Mouse (Mus musculus) kidney, embryonic 16.5 days (tissue): ENCODE measurements around the gene Traf2. TPM values are rescaled to one million over a fixed set of nuclear protein-coding genes. Genes with fewer than 3 reads are reported as not detected.
A peak's percentile ranks its signal among the peaks of the same experiment; 100 is the strongest.

Source experiments
- ATAC-seq: fragments of 200-750 bp; cut with Nextera tagmentation; 2 replicates; pipeline ENCODE4 v1.8.0; 2017; ENCODE audit warnings: moderate TSS enrichment; ENCODE audit not compliant: low FRiP score, low TSS enrichment
- H3K27ac ChIP-seq: fragments of 300-500 bp; sonication (generic); 2 replicates; pipeline ENCODE4 v1.5.1; 2014; ENCODE audit warnings: low read length
- H3K27me3 ChIP-seq: fragments of 300-500 bp; sonication (generic); 2 replicates; pipeline ENCODE4 v1.6.1; 2014; ENCODE audit warnings: low read length, control low read depth, mixed read lengths; ENCODE audit not compliant: insufficient read depth
- H3K36me3 ChIP-seq: fragments of 300-500 bp; sonication (generic); 2 replicates; pipeline ENCODE4 v1.6.1; 2014; ENCODE audit warnings: low read length, control low read depth, mixed read lengths; ENCODE audit not compliant: insufficient read depth
- H3K4me1 ChIP-seq: fragments of 300-500 bp; sonication (generic); 2 replicates; pipeline ENCODE4 v1.6.1; 2014; ENCODE audit warnings: low read length, control low read depth, mixed read lengths; ENCODE audit not compliant: insufficient read depth
- H3K4me2 ChIP-seq: fragments of 300-500 bp; sonication (generic); replicated peaks from 2 replicates; pipeline ENCODE4 v1.6.1; 2014; ENCODE audit warnings: low read depth, low read length
- H3K4me3 ChIP-seq: fragments of 300-500 bp; sonication (generic); 2 replicates; pipeline ENCODE4 v1.5.1; 2014; ENCODE audit warnings: mild to moderate bottlenecking, low read length
- H3K9ac ChIP-seq: fragments of 300-500 bp; sonication (generic); replicated peaks from 2 replicates; pipeline ENCODE4 v1.6.1; 2014; ENCODE audit warnings: low read length
- H3K9me3 ChIP-seq: fragments of 300-500 bp; sonication (generic); 2 replicates; pipeline ENCODE4 v1.6.1; 2016; ENCODE audit warnings: low read length, control low read depth
- WGBS: fragments of 180-500 bp; shearing (Covaris S2); extraction: QIAGEN DNeasy Blood & Tissue Kit; methylation state at CpG from one replicate; pipeline ENCODE4 v1.1.7; 2014; 5-methylcytosine and 5-hydroxymethylcytosine counted together
- polyA plus RNA-seq: library from polyadenylated mRNA; unstranded; fragments of >200 nt; fragmentation: Nextera tagmentation; extraction: Ambion mirVana; gene quantifications from 2 replicates; pipeline ENCODE4 v1.2.1, GENCODE M21; 2015

Gene Traf2
- polyA plus RNA-seq, 1 experiment from 2014 or later: 43.6 TPM

GRCm38 (mm10) chr2:25482969-25483368, 63.8 kb downstream of the Traf2 start:
- Histone ChIP-seq H3K9me3 (no peaks in the 10 kb centered on the region), H3K4me2 (no peak overlapping the region), H3K9ac (no peak overlapping the region), H3K36me3 (no peaks in the 10 kb centered on the region), H3K27ac (no peak overlapping the region), H3K4me3 (no peak overlapping the region), H3K27me3 (no peaks in the 10 kb centered on the region), H3K4me1 (no peaks in the 10 kb centered on the region)
- WGBS: 26% methylated on average over 7 of the region's 7 CpGs
- no peak for ATAC-seq

- Histone ChIP-seq H3K9ac (no peak overlapping the region), H3K36me3 (no peaks in the 10 kb centered on the region), H3K27me3 (no peaks in the 10 kb centered on the region), H3K4me1 (no peaks in the 10 kb centered on the region), H3K9me3 (no peaks in the 10 kb centered on the region), H3K4me2 (no peak overlapping the region), H3K27ac (no peak overlapping the region), H3K4me3 (no peak overlapping the region)
- 88% methylated on average over 1 of the region's 1 CpGs for WGBS
- no peak for ATAC-seq
Measured at GRCm38 (mm10) chr2:25480541-25480940, 66.2 kb downstream of the Traf2 start.

- no peak for ATAC-seq
- Histone ChIP-seq H3K4me1 (no peaks in the 10 kb centered on the region), H3K36me3 (no peaks in the 10 kb centered on the region), H3K9ac (no peak overlapping the region), H3K27ac (no peak overlapping the region), H3K9me3 (no peaks in the 10 kb centered on the region), H3K4me3 (no peak overlapping the region), H3K4me2 (no peak overlapping the region), H3K27me3 (no peaks in the 10 kb centered on the region)
- WGBS: 58% methylated on average over 10 of the region's 10 CpGs
Measured at GRCm38 (mm10) chr2:25479551-25480311, 67.0 kb downstream of the Traf2 start.

GRCm38 (mm10) chr2:25477967-25478675, 68.6 kb downstream of the Traf2 start:
- WGBS: 84% methylated on average over 3 of the region's 3 CpGs

GRCm38 (mm10) chr2:25477541-25477940, 69.2 kb downstream of the Traf2 start:
- Histone ChIP-seq H3K9ac (no peak overlapping the region), H3K27me3 (no peaks in the 10 kb centered on the region), H3K36me3 (no peaks in the 10 kb centered on the region), H3K4me3 (no peak overlapping the region), H3K4me1 (no peaks in the 10 kb centered on the region), H3K9me3 (no peaks in the 10 kb centered on the region), H3K27ac (no peak overlapping the region), H3K4me2 (no peak overlapping the region)
- ATAC-seq: no peak
- 89% methylated on average over 8 of the region's 8 CpGs for WGBS

More at GRCm38 (mm10) chr2:25477967-25478675, 68.6 kb downstream of the Traf2 start:
- Histone ChIP-seq H3K9me3 (no peaks in the 10 kb centered on the region), H3K4me1 (no peaks in the 10 kb centered on the region), H3K9ac (no peak overlapping the region), H3K27me3 (no peaks in the 10 kb centered on the region), H3K4me2 (no peak overlapping the region), H3K27ac (no peak overlapping the region), H3K36me3 (no peaks in the 10 kb centered on the region), H3K4me3 (no peak overlapping the region)
- ATAC-seq: no peak

GRCm38 (mm10) chr2:25472550-25472949, 74.2 kb downstream of the Traf2 start:
- Histone ChIP-seq H3K27ac (no peak overlapping the region), H3K27me3 (no peaks in the 10 kb centered on the region), H3K9me3 (no peaks in the 10 kb centered on the region), H3K4me3 (no peak overlapping the region), H3K4me1 (0 out of 2 replicates have a peak, but pooled peaks cover 6% of the 10 kb centered on the region), H3K36me3 (no peaks in the 10 kb centered on the region), H3K9ac (no peak overlapping the region), H3K4me2 (no peak overlapping the region)
- no peak for ATAC-seq
- WGBS: 78% methylated on average over 2 of the region's 2 CpGs

- H3K36me3 ChIP-seq: no peaks in the 10 kb centered on the region
- no peak within 1 kb of the TSS for H3K4me2 ChIP-seq
- no peaks in the 10 kb centered on the region for H3K27me3 ChIP-seq
- no peak within 1 kb of the TSS for H3K9ac ChIP-seq
- 49% methylated on average over 6 of the region's 6 CpGs for WGBS
- no peak for ATAC-seq
- peaks cover 10% of the 10 kb centered on the region; the same call in 1 of the 2 replicates for H3K4me1 ChIP-seq
- H3K4me3 ChIP-seq: no peak within 1 kb of the TSS
- no peak within 1 kb of the TSS for H3K27ac ChIP-seq
- no peaks in the 10 kb centered on the region for H3K9me3 ChIP-seq
Measured at GRCm38 (mm10) chr2:25469969-25470368, 76.8 kb downstream of the Traf2 start, which contains the start of gene Ptgds. Gene Ptgds (minus strand): TSS chr2:25470046.

GRCm38 (mm10) chr2:25468962-25469915, 77.5 kb downstream of the Traf2 start:
- Histone ChIP-seq H3K4me1 (peaks cover 10% of the 10 kb centered on the region; the same call in 1 of the 2 replicates), H3K4me2 (no peak overlapping the region), H3K27me3 (no peaks in the 10 kb centered on the region), H3K9ac (no peak overlapping the region), H3K9me3 (no peaks in the 10 kb centered on the region), H3K4me3 (no peak overlapping the region), H3K27ac (no peak overlapping the region), H3K36me3 (no peaks in the 10 kb centered on the region)
- ATAC-seq: 0 out of 2 replicates have a peak, but pooled peaks have one; percentile 12
- WGBS: 80% methylated on average over 10 of the region's 10 CpGs
